Comparison of ENCODE assay signal across 23 mouse cellular contexts in the genomic region with DNA sequence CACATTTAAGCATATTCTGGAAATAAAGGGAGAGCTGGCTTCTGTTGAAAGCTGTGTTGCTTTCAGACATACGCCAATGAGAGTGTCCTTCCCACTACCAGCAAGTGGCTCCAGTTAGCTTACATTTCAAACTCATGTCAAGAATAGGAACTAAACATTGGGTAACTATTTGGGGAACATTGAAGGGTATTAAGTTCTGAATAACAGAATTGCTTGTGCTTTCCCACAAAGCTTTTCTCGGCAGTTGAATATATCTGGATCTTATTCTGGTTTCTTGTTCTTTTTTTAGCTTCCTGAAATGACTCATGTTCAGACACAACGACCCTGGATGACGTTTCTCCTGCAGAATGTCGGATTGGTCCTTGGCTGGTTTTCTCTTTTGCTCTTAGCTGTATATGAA.
A peak's percentile ranks its signal among the peaks of the same experiment; 100 is the strongest.
DNase-seq lines count a peak whose midpoint lies in the region; ATAC-seq and TF ChIP-seq lines count a peak whose summit lies in the region.
"Had no signal": no experiment of that assay in that cellular context is flagged by ENCODE, and none has a peak within 500 bp of the region (broad histone marks: within the 10 kb centered on the region; RNA-seq: fewer than 3 reads in every experiment).

No protein-coding gene starts in this region.

- no peak for TF ChIP-seq CTCF in lung, postnatal 0 days (IDR thresholded peaks at IDR 0.05)
- TF ChIP-seq CTCF in midbrain, postnatal 0 days (IDR thresholded peaks at IDR 0.05): no peak
- TF ChIP-seq CTCF in hindbrain, postnatal 0 days (IDR thresholded peaks at IDR 0.05; ENCODE audit: low read depth): no peak

- H3K27ac ChIP-seq in heart, embryonic 13.5 days (replicated peaks): peak overlapping the region; percentile 62; the same call in 1 of the 2 replicates
- no peak overlapping the region for H3K27ac ChIP-seq in lung, postnatal 0 days (ENCODE audit: low read length)
- no peak overlapping the region for H3K27ac ChIP-seq in midbrain, postnatal 0 days (ENCODE audit: low read depth, low read length)
- no peak overlapping the region for H3K27ac ChIP-seq in hindbrain, postnatal 0 days
- H3K27ac ChIP-seq: embryonic facial prominence, embryonic 10.5 days; forebrain, embryonic 13.5 days; limb, embryonic 15.5 days; neural tube, embryonic 15.5 days had no signal

- no peaks in the 10 kb centered on the region for H3K27me3 ChIP-seq in heart, embryonic 13.5 days (replicated peaks)
- H3K27me3 ChIP-seq in lung, postnatal 0 days (replicated peaks; ENCODE audit: insufficient read depth, low read length): no peaks in the 10 kb centered on the region
- no peaks in the 10 kb centered on the region for H3K27me3 ChIP-seq in midbrain, postnatal 0 days (ENCODE audit: insufficient read depth, low read length)
- H3K27me3 ChIP-seq in hindbrain, postnatal 0 days (ENCODE audit: insufficient read depth, low read length): no peaks in the 10 kb centered on the region
- H3K27me3 ChIP-seq: forebrain, embryonic 13.5 days; limb, embryonic 15.5 days; neural tube, embryonic 15.5 days had no signal

- H3K9me3 ChIP-seq in heart, embryonic 13.5 days: no peaks in the 10 kb centered on the region
- no peaks in the 10 kb centered on the region for H3K9me3 ChIP-seq in lung, postnatal 0 days (ENCODE audit: low read length)
- no peaks in the 10 kb centered on the region for H3K9me3 ChIP-seq in midbrain, postnatal 0 days (ENCODE audit: low read length)
- H3K9me3 ChIP-seq in hindbrain, postnatal 0 days (ENCODE audit: low read length): no peaks in the 10 kb centered on the region
- H3K9me3 ChIP-seq: embryonic facial prominence, embryonic 10.5 days; forebrain, embryonic 13.5 days; limb, embryonic 15.5 days; neural tube, embryonic 15.5 days had no signal

- intact Hi-C loops in heart, postnatal 14 days (cut with DNase I): loop anchor here (10.0 kb wide), 1 partner anchor 111 kb away; the partner anchor contains the start of gene Cacnb2

- H3K9ac ChIP-seq in heart, embryonic 13.5 days: no peak overlapping the region
- no peak overlapping the region for H3K9ac ChIP-seq in lung, postnatal 0 days (replicated peaks; ENCODE audit: low read depth)
- H3K9ac ChIP-seq in midbrain, postnatal 0 days (replicated peaks; ENCODE audit: low read length, poor library complexity, severe bottlenecking): no peak overlapping the region
- H3K9ac ChIP-seq in hindbrain, postnatal 0 days (replicated peaks; ENCODE audit: low read length): no peak overlapping the region
- H3K9ac ChIP-seq: forebrain, embryonic 13.5 days; limb, embryonic 15.5 days; neural tube, embryonic 15.5 days had no signal

- no peak overlapping the region for H3K4me2 ChIP-seq in heart, embryonic 13.5 days
- no peak overlapping the region for H3K4me2 ChIP-seq in lung, postnatal 0 days (replicated peaks; ENCODE audit: low read depth, low read length)
- no peak overlapping the region for H3K4me2 ChIP-seq in midbrain, postnatal 0 days (ENCODE audit: low read depth, low read length, poor library complexity, severe bottlenecking)
- H3K4me2 ChIP-seq in hindbrain, postnatal 0 days (ENCODE audit: low read depth, low read length): no peak overlapping the region
- H3K4me2 ChIP-seq: forebrain, embryonic 13.5 days; limb, embryonic 15.5 days; neural tube, embryonic 15.5 days had no signal

- H3K4me3 ChIP-seq in heart, embryonic 13.5 days: no peak overlapping the region
- H3K4me3 ChIP-seq in lung, postnatal 0 days (ENCODE audit: low read depth, low read length): no peak overlapping the region
- H3K4me3 ChIP-seq in midbrain, postnatal 0 days (ENCODE audit: low read depth, low read length): no peak overlapping the region
- H3K4me3 ChIP-seq in hindbrain, postnatal 0 days (ENCODE audit: low read length): no peak overlapping the region
- H3K4me3 ChIP-seq: embryonic facial prominence, embryonic 10.5 days; forebrain, embryonic 13.5 days; limb, embryonic 15.5 days; megakaryocyte, embryonic 14.5 days; neural tube, embryonic 15.5 days had no signal

- H3K36me3 ChIP-seq in heart, embryonic 13.5 days: no peaks in the 10 kb centered on the region
- no peaks in the 10 kb centered on the region for H3K36me3 ChIP-seq in lung, postnatal 0 days (ENCODE audit: insufficient read depth, low read length)
- no peaks in the 10 kb centered on the region for H3K36me3 ChIP-seq in midbrain, postnatal 0 days (ENCODE audit: insufficient read depth, low read length)
- no peaks in the 10 kb centered on the region for H3K36me3 ChIP-seq in hindbrain, postnatal 0 days (ENCODE audit: insufficient read depth, low read length)
- H3K36me3 ChIP-seq: embryonic facial prominence, embryonic 10.5 days; limb, embryonic 15.5 days; neural tube, embryonic 15.5 days had no signal

- DNase-seq in adrenal gland, adult 2 months: peak; percentile 43
- no peak for DNase-seq in adrenal gland, postnatal 10 days
- DNase-seq in heart, postnatal 14 days: no peak
- DNase-seq in lung, postnatal 0 days (ENCODE audit: low spot score): peak; percentile 8
- no peak for DNase-seq in lung, postnatal 4 days
- DNase-seq in midbrain, postnatal 0 days (ENCODE audit: low spot score): no peak
- no peak for DNase-seq in hindbrain, postnatal 0 days (ENCODE audit: low spot score)
- DNase-seq: cerebellum, adult 8-10 months; gastrocnemius, postnatal 36 days; kidney, adult 2 months; kidney, postnatal 10 days; layer of hippocampus, postnatal 36 days; lung, postnatal 10 days; midbrain, embryonic 14.5 days; right cerebral cortex, postnatal 25 days; thymus, adult 18-20 months; thymus, postnatal 4 days had no signal

- 34% methylated on average over 5 of the region's 5 CpGs for WGBS in heart, embryonic 13.5 days
- WGBS in lung, postnatal 0 days: 61% methylated on average over 5 of the region's 5 CpGs
- WGBS in midbrain, postnatal 0 days: 81% methylated on average over 5 of the region's 5 CpGs
- 82% methylated on average over 5 of the region's 5 CpGs for WGBS in hindbrain, postnatal 0 days

- ATAC-seq in heart, embryonic 13.5 days (ENCODE audit: extremely low read depth, insufficient number of reproducible peaks, low FRiP score, low TSS enrichment): no peak
- no peak for ATAC-seq in lung, postnatal 0 days
- no peak for ATAC-seq in midbrain, postnatal 0 days (ENCODE audit: low FRiP score)
- ATAC-seq in hindbrain, postnatal 0 days: no peak
- ATAC-seq: forebrain, embryonic 13.5 days had no signal

- TF ChIP-seq EP300 in lung, postnatal 0 days (IDR thresholded peaks at IDR 0.05): no peak

- H3K4me1 ChIP-seq in heart, embryonic 13.5 days: peaks cover 49% of the 10 kb centered on the region
- no peaks in the 10 kb centered on the region for H3K4me1 ChIP-seq in lung, postnatal 0 days (ENCODE audit: insufficient read depth, low read depth, low read length)
- H3K4me1 ChIP-seq in midbrain, postnatal 0 days (ENCODE audit: insufficient read depth, low read length): no peaks in the 10 kb centered on the region
- no peaks in the 10 kb centered on the region for H3K4me1 ChIP-seq in hindbrain, postnatal 0 days (ENCODE audit: insufficient read depth, low read length)
- H3K4me1 ChIP-seq: embryonic facial prominence, embryonic 10.5 days; forebrain, embryonic 13.5 days; limb, embryonic 15.5 days; megakaryocyte, embryonic 14.5 days; neural tube, embryonic 15.5 days had no signal

Comparison
In these comparisons a context has a peak if more than half of its experiments do, and no peak if none do; other contexts are left out.
1. DNase-seq: peak in adrenal gland, adult 2 months (single experiment) and lung, postnatal 0 days (single experiment); none in adrenal gland, postnatal 10 days (single experiment), heart, postnatal 14 days (0 of 2), lung, postnatal 4 days (0 of 2), midbrain, postnatal 0 days (single experiment) and hindbrain, postnatal 0 days (single experiment).